Mouse (Mus musculus) left cerebral cortex, adult 6 months (tissue): ENCODE results near the gene Nr2e3. TPM values are rescaled to one million over a fixed set of nuclear protein-coding genes. Genes with fewer than 3 reads are reported as not detected.

Experiments used
- long read RNA-seq, 2 experiments: library from polyadenylated mRNA; unstranded; transcript quantifications; one replicate each; pipeline ENCODE4 v2.0.0; 2019 to 2020
- polyA plus RNA-seq: library from polyadenylated mRNA; unstranded; fragments of <200 nt; fragmentation: Nextera tagmentation; gene quantifications from 2 replicates; pipeline ENCODE4 v1.2.3, GENCODE M21; 2021

Gene Nr2e3
- not detected in 2 replicates for polyA plus RNA-seq
- long read RNA-seq, experiment 1 = 0 reads
- long read RNA-seq, experiment 2 = 0 reads

GRCm38 (mm10) chr9:59960559-59960958 is at the start of gene Nr2e3:
Nr2e3 (minus strand) TSS chr9:59960659.

Other genes starting within 250 kb of the Nr2e3 start
- 2.3 and 4.1 TPM in 2 replicates for gene Senp8, start 209.9 kb downstream of the Nr2e3 start, polyA plus RNA-seq
- 5.7 and 6.0 TPM in 2 replicates for gene Myo9a, start 209.8 kb downstream of the Nr2e3 start, polyA plus RNA-seq